Mouse (Mus musculus) brain, embryonic 14.5 days (tissue): ENCODE data around the gene Tmem150b.

Source experiments
- CTCF ChIP-seq: fragments of 200-500 bp; IDR thresholded peaks from 2 replicates; pipeline ENCODE4 v1.5.1; 2012; ENCODE audit warnings: inconsistent platforms, mild to moderate bottlenecking, moderate library complexity, borderline replicate concordance; ENCODE audit not compliant: insufficient read depth, insufficient read length; ENCODE audit errors: extremely low read depth
- POLR2A ChIP-seq: fragments of 200-500 bp; IDR thresholded peaks from 2 replicates; pipeline ENCODE4 v1.6.1; 2012; ENCODE audit warnings: mild to moderate bottlenecking, inconsistent platforms, borderline replicate concordance; ENCODE audit not compliant: poor library complexity, insufficient read depth, insufficient read length, severe bottlenecking; ENCODE audit errors: extremely low read depth

GRCm38 (mm10) chr7:4743354-4743753, 18.3 kb upstream of the Tmem150b start:
- TF ChIP-seq CTCF = no peak
- no peak for TF ChIP-seq POLR2A
